Mouse (Mus musculus) lung, postnatal 14 days (tissue): ENCODE results near the gene Msh4.
"Not testable (repeated sequence)": the region's sequence is repeated elsewhere in the genome, so short reads cannot be mapped to it uniquely, and the experiment has no call there.

Experiments
- DNase-seq: peaks from one replicate; pipeline ENCODE4 v3.0.0; 2021

Gene Msh4

DNA sequence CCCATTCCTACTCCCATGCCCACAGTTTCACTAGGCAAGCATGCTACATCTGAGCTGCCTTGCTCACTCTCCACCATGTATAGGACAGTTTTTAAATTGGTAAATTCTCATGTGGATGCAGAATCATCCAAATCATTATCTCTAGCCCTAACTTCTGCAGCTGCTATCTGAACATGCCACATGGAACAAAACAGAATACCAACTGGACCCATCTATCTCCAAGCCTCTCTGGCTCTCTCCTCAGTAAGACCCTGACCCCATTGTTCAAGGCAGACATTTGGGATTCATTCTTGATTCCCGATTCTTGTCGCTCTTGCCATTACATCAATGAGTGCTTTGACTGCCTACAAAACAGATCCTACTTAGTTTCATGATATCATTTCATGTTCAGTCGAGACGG lies 59.8 kb downstream of the Msh4 start:
- no peak for DNase-seq

- no peak for DNase-seq
Measured at GRCm38 (mm10) chr3:153845500-153845899, 60.4 kb downstream of the Msh4 start.

GRCm38 (mm10) chr3:153844757-153845156 lies 61.2 kb downstream of the Msh4 start:
- no peak for DNase-seq

GRCm38 (mm10) chr3:153844030-153844429 lies 61.9 kb downstream of the Msh4 start, which contains the start of gene Asb17:
Asb17 (plus strand) TSS chr3:153844209.
- no peak for DNase-seq

DNA sequence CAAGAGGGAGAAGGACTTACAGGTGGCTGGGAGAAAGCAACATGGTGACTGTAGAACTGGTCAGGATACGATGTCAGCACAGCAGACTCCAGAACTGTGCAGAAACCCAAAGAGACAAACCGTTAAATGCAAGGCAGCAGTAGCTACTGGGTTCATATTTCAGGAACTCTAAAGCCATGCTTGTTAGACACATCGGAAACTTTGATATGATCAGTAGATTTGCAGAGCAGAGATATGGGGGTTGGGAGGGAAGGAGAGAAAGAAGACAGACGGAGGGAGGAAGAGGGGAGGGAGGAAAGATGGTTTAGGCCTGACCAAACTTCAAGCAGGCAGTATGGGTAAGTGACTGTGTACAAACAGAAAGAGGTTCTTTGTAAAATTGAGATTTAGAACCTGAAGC lies 68.3 kb downstream of the Msh4 start:
- no peak for DNase-seq

GRCm38 (mm10) chr3:153836316-153836715 lies 69.6 kb downstream of the Msh4 start:
- no peak for DNase-seq

DNA sequence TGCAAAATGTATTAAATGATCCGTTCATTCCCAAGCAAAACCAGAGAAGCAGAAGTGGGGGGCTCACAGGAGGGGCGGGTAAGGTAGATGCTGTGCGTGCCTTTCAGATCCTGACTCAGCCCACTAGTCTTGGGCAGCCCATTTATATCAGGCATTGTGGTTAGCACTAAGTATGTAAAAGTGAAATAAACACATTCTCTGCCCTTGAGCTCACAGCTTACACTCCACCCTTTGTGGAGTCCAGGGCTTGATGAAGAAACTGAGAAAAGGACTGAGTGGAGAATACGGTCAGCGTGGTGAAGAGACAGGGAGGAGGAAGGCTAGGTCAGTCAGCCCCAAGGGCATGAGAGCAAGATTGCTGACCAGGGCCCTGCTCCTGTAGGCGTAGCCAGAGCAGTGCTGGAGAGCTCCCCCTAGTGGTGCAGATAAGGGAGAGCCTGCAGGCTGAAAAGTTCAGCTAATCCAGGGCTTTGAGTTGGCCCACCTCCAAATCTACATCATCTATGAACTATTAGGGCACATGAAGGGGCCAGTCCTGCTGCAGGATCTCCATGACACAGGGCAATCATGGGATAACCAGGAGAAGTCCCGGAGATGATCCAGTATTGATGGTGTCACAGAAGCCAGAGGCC lies 70.4 kb downstream of the Msh4 start:
- peak; percentile 85 for DNase-seq

DNA sequence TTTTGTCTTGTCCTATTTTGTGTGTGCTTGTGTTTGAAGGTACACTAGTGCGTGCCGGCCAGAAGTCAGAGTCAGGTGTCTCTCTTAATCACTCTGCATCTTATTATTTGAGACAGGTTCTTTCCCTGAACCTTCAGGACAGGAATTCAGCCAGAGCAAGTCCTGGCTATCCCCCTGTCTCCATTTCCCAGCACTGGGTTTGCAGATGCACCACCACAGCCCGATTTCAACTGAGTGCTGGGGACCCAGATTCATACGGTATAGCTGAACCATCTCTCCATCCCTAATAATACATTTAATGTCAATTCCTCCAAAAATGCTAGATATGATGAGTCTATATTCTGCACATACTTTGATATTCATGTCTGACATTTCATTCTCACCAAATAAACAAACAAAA lies 71.9 kb downstream of the Msh4 start:
- DNase-seq, result no peak

GRCm38 (mm10) chr3:153832654-153832945 lies 73.3 kb downstream of the Msh4 start:
- no peak for DNase-seq

DNA sequence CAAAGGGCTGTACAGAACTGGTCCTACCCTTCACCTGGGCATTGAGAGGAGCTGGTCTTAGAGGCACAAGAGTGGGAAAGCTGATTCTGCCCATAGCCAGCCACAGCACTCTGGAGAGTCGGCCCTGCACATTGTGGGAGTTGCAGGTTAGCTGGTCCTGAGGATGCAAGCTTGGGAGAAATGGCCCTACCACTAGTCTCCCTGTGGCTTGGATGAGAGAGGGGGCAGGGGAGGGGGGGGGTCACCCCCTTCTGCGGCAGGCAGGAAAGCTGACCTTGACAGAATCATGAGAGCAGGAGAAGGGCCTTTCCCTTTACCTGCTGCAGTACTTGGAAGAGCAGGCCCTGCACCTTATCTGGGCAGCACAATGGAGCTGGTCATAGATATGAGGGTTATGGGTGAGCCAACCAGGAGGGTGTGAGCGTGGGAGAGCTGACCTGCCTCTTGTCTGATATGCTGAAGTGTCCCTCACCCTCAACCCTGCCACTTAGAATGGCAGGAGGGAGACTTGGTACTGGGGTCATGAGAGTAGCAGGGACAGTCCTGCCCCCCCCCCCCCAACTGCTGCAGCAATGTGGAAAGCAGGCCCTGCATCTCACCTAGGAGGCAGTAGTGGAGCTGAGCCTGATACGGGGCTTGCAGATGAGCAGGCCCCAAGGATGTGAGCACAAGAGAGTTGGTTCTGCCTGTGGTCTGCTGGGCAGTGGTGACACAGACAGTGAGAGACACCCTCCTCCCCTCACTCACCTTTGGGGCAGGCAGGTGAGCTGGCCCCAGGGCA lies 73.9 kb downstream of the Msh4 start:
- DNase-seq, result no peak

- DNase-seq, result no peak
Measured at GRCm38 (mm10) chr3:153831014-153831872, 74.7 kb downstream of the Msh4 start.

DNA sequence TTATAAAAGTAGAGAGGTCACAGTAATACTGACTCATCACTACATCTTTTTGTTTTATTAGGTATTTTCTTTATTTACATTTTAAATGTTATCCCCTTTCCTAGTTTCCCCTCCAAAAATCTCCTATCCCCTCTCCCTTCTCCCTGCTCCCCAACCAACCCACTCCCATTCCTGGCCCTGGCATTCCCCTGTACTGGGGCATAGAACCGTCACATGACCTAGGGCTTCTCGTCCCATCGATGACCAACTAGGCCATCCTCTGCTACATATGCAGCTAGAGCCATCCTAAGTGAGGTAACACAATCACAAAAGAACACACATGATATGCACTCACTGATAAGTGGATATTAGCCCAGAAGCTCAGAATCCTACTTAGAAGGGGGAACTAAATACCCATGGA lies 76.2 kb downstream of the Msh4 start:
- not testable (repeated sequence) for DNase-seq

GRCm38 (mm10) chr3:153826616-153827015 lies 79.3 kb downstream of the Msh4 start:
- no peak for DNase-seq

DNA sequence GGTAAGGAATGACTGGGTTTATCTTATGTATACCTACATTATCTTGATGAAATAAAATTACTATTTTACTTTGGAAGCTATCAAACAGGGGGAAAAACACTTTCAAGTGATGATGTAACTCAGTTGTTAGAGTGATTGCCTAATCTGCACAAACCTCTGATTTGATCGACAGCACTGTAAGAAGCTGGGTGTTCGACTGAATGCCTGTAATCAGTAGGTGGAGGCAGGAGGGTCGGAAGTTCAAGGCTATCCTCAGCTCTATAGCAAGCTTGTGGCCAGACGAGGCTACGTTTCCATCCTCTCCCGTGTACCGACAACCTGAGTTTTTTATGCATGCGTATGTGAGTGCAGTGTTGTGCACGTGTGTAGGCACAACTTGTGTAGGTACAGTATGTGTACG lies 80.7 kb downstream of the Msh4 start:
- no peak for DNase-seq

DNA sequence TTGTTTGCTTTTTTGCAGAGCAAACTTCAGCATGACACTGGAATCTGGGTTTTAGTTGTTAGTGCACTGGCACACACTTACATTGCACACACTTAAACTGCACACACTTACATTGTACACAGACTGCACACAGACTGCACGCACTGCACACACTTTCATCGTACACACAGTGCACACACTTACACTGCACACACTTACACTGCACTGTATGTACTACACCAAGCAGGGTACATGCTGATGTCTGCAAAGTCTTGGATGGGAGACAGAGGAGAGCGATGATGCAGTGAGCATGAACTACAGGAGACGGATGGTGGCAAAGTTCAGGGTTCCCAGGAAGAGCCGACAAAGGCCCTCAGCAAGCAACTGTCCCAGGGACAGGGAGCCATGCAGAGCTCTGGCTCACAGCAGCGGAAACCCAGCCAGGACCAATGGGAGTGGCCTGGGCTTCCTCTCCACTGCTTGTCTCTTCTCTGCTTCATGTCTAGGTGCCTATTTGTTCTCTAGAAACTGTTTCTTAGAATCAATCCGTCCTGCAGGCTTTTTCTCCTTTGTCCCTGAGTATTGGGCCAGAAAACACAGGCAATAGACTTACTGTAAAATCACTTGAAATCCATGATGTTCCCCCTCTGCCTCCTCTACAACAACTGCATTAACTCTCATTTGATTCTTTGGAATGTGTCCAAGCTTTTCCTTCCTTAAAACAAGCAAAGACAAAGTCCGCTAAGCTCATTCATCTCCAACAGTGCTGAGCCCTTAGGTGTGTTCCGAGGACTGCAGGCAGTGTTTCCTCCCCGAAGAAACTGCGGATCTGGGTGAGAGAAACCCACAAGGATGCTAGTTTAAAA lies 82.0 kb downstream of the Msh4 start:
- no peak for DNase-seq

DNA sequence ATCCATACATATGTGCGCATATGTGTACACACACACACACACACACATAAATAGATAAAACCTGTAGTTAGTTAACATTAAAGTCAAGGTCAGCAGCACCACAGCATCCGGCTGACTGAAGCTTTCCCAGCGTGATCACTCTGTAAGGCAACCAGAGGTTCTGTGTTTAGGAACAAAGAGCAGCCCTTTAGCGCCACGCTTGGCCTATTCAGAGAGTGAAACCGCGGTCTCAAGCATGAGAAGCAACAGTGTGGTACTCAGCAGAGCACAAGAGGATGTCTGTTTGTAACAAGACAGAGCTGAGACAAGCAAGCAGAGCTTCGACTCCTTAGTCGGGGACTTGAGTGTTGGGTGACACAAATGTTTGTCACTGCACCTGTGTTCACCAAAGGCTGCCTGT lies 86.5 kb downstream of the Msh4 start:
- DNase-seq, result no peak

DNA sequence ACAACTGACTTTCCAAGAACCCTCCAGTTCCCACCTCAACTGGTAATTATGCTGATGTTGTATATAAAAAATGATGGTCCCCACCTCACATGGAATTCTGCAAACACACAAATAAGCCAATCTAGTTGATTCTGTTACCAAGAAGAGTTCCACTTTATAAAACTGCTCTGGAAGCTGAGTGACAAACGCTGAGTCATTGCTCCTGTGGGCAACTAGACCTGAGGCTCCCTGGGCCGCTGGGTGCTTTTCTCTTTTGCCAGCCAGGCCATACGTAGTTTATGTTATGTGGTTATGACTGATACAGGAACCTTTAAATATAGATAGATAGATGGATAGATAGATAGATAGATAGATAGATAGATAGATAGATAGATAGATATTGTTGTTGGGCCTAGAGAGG lies 87.2 kb downstream of the Msh4 start:
- DNase-seq, result no peak

- no peak for DNase-seq
Measured at GRCm38 (mm10) chr3:153817376-153817890, 88.5 kb downstream of the Msh4 start.

- DNase-seq, result no peak
Measured at GRCm38 (mm10) chr3:153814026-153814425, 91.9 kb downstream of the Msh4 start.

- DNase-seq, result no peak
Measured at GRCm38 (mm10) chr3:153808406-153808805, 97.5 kb downstream of the Msh4 start.

GRCm38 (mm10) chr3:153807444-153808149 lies 98.3 kb downstream of the Msh4 start:
- DNase-seq, result no peak
